Mouse (Mus musculus) cerebellum, adult 2 months (tissue): Measurements from ENCODE around the gene Hoxb3.

Experiments
- CTCF ChIP-seq: fragments of 200-500 bp; IDR thresholded peaks from 2 replicates; pipeline ENCODE4 v1.5.1; 2011; ENCODE audit warnings: low read depth, mild to moderate bottlenecking, control low read depth, low read length, moderate library complexity, borderline replicate concordance; ENCODE audit not compliant: insufficient read depth
- POLR2A ChIP-seq: fragments of 200-500 bp; IDR thresholded peaks from 2 replicates; pipeline ENCODE4 v1.6.1; 2011; ENCODE audit warnings: low read length, control low read depth, borderline replicate concordance; ENCODE audit not compliant: insufficient read depth

DNA sequence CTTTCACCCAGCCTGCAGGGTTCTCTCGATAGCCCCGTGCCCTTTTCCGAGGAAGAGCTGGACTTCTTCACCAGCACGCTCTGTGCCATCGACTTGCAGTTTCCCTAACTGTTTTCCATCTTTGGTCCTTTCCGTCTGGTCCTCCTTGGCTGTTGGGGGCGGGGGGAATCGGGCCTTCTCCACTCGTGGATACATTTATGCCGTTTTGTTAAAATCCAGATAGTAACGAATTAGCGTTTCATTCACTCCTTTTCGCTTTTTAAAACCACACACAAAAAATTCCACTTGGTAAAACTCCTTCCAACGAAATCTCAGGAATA, 30.4 kb downstream of the Hoxb3 start:
- TF ChIP-seq POLR2A: no peak
- TF ChIP-seq CTCF: no peak
